Mouse (Mus musculus): ENCODE measurements at regions not wholly inside any gene's neighbourhood (a gene's known extent, or its start where the extent isn't known, plus 50 kb on each side); places are given as distances from the start of the nearest gene placed in this dataset.

DNA sequence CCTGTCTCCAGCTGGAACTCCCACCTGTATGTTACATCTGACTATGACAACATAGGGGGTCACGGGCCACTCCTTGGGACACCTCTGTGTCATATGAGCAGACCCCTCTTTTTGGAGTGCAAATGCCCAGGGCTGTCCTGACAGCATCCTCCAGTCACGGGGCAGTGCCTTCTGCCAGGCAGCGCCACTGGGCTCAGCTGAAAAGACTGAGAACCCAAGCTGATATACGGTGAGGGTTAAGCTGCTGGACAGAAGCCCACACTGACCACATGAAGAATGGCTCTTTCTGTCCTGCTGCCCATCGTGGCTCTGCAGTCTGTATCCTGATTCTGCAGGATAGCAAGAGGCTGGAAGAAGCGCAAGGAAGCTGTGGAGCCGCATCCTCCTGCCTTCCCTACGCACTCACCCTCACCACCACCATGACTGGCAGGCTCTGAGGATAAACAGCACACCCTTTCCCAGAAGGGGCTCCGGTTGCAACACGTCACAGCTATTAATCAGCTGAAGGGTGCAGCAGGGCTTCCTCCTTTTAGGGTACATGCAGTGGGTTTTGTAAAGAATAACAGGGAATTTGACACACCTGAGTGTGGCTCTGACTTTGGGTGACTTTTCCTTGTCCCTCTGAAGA, 93.9 kb upstream of the Arntl start:
- DNase-seq (ENCODE audit: low spot score): no peak

DNA sequence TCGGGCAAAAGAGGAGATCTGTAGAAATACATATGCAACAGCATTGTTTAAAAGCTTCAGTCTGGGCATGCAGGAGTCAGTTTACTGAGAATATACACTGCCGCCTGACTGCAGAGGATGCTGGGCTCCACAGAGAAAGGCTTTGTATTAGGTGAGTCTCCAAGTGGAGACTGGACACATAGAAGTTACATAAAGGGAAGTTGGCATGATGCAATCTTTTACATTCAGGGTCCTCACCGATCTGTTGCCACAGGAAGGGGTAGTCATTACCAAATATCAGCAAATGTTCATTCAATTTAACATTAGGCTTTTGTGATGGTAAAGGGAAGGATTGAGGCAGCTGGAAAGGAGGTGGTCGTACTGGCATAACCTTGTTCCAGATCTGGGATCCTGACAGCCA, 89.7 kb upstream of the Arntl start:
- DNase-seq (ENCODE audit: low spot score): no peak

- DNase-seq (ENCODE audit: low spot score): no peak
Measured at GRCm38 (mm10) chr7:113121911-113122319, 85.3 kb upstream of the Arntl start.

DNA sequence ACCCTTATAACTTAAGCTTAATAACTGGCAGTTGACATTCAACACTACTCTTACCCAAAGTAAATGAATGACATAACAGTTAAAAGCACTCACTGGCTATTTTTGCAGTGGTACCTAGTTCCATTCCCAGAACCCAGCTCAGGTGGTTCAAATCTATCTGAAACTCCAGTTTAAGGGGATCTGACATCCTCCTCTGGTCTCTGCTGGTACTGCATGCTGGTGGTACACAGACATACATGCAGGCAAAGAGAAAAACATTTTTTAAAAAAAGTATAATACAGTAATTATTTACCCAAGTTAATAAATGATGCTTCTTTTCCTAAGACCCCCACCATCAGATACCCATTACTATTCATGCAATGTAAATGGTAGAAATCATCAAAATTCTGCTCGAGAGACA, 81.3 kb upstream of the Arntl start:
- DNase-seq (ENCODE audit: low spot score): no peak

DNA sequence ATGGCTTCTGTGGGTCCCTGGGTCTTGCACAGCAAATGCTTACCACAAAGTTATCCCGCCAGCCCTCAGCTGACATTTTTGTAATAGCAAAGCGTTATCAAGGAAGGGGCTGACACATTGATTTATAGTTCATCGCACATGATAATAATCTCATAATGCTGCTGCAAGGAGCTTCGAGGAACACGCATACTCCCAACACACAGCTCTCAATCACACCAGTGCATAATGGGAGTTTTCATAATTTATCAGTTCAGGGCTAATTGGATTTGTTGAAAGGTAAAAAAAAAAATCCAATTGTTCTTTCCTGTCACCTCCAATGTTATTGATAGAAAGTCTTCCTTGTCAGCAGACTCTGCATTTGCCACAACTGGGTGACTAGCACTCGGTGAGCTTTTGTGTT, 76.7 kb upstream of the Arntl start:
- DNase-seq (ENCODE audit: low spot score): no peak

- DNase-seq (ENCODE audit: low spot score): peak; percentile 88
Measured at GRCm38 (mm10) chr7:113131945-113132538, 75.2 kb upstream of the Arntl start.

- DNase-seq (ENCODE audit: low spot score): no peak
Measured at GRCm38 (mm10) chr7:113133891-113134290, 73.4 kb upstream of the Arntl start.

DNA sequence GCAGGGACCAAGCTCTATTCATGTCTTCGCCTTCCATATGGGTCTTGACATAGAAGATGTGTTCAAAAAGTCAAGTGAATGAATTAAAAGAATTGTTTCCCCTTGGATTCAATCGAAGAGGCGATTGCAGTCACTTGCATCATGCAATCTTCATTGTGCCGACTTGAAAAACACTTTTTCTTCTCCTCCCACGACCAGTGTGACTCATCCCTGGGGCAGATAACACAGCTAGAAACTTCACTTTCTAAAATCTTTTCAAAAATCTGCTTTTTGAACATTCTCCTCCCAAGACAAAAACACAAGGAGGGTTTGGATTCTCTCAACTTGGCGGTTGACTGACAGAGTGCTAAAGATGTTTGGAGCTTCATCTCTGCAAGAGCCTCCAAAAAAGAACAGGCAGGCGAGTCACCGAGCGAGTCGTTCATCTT, 67.2 kb upstream of the Arntl start:
- DNase-seq (ENCODE audit: low spot score): no peak

DNA sequence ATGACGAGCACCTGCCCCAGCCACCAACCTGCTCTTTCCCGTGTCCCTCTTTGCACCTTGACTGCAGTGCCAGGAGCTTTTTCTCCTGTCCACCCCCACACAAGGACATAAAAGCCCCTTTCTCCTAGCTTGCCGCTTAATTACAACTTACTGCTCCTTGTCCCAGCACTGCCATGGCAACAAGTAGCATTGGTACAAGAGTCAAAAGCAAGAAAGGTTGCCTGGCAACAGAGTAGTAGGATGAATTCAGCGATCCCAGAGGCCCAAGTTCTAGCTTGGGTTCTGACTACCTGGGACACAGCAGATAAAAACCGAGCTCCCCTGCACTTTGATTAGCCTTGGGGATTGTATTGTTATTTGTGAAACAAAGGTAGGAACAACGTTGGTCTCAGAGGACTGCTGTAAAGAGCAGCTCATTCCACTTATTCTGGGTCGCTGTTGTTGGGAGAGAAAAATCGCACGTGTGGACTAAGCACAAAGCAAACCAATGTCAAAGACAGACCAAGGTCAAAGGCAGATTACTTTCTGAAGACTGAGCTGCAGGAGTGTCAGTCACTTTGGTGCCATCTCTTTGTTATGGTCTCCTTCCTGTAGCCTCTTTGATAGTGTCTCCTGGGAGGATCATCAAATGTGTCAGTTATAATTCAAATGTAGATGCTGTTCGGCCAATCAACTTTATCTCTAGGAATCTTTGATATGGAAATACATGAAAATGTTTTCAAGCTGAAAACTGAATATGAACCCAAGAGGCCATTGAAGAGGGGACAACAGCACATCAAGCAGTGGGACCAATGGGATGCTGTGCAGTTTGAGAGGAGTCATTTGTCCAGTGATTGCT, 65.2 kb upstream of the Arntl start:
- DNase-seq (ENCODE audit: low spot score): no peak

DNA sequence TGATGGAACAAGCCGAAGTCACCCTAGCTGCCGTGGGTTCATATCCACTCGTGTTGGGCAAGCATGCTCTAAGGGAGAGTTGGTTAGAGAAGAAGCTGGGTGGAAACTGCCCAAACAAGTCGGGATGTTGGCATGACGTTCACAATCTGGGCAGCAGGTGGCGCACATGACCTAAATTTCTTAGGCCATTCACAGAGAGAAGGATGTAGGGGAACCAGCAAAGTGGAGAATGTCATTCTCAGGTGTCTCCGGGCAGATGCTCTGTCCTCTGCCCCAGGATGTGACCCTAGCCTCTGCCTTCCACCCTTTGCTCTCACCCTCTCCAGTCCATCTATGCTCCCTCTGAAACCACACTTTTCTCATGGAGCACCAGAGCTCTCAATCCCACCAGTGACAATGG, 63.7 kb upstream of the Arntl start:
- peak; percentile 92 for DNase-seq (ENCODE audit: low spot score)

- DNase-seq (ENCODE audit: low spot score): no peak
Measured at GRCm38 (mm10) chr7:113145046-113145445, 62.2 kb upstream of the Arntl start.

- no peak for DNase-seq (ENCODE audit: low spot score)
Measured at GRCm38 (mm10) chr7:113146108-113146507, 61.2 kb upstream of the Arntl start.

DNA sequence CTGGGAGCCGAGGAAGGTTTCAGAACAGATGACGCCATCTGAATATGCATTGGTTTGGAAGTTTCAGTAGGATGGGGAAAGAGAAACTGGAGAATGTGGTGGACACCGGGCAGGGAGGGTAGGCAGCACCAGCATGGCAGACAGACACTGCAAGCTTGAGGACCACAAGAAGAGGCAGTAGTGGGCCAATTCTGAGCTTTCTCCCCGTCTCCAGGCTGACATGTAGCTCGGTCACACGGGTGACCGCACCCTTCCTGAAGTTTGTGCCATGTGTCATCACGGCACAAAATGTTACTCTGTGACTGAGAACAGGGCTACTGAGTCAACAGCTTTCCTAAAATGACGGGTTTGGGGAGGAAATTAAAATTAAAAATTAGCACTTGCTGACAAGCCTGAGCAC, 60.7 kb upstream of the Arntl start:
- no peak for DNase-seq (ENCODE audit: low spot score)

DNA sequence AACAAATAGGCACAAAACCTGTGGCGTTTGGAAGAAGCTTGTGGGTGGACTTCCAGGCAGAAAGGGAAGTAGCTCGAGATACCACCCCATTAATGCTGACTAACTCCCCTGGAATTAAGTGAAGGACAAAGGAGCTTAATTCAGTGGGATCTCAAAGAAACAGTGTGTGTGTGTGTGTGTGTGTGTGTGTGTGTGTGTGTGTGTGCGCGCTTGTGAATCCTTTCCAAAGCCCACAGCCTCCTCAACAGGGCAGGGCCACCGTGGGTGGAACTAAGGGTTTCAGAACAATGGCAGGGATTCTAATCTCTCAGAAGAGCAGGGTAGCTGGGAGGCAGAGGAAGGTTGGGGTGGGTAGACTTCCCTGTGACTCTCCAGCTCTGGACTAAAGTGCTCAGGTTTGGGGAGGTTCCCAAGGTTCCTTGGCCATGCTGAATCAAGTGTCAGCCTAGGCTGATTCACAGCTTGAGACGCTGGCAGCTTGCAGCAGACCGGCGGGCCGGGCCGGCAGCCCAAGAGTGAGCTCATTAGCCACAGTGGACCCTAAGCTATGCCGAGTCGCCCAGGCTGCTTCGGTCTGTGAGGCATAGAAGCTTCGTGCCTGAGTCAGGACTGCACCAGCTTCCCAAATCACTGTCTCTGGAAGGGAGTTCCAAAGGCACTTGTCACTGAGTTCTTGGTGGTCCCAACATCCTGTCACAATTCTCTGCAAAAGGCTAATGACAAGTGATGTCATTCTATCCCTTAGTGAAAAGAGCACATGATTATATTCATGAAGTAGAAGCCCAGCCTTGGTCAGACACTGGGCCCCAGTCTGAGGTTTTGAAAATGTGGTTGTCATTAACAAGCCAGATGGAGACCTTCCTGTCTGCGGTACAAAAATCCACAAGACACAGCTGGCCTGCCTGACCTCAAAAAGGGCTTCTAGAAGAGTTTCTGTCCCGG, 59.6 kb upstream of the Arntl start:
- DNase-seq (ENCODE audit: low spot score): no peak

DNA sequence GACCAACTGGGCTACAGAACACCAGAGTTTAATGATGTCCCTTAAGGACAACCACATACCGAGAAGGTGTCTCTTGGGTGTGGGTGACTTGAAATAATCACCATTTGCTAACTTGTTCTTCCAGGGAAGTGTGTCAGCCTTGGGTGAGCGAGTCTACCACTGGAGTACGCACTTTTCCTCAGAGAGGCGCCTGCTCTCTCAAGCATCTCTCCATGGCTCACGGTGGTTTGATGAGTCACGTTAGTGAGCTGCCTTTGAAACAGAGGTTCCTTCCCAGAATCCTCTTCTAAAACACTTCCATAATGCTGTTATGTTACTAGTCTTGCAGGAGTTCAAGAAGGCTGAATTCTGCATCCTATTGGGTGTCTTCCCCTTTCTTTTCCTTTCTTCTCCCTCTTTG, 58.6 kb upstream of the Arntl start:
- no peak for DNase-seq (ENCODE audit: low spot score)

GRCm38 (mm10) chr7:113149966-113150470, 57.2 kb upstream of the Arntl start:
- no peak for DNase-seq (ENCODE audit: low spot score)

DNA sequence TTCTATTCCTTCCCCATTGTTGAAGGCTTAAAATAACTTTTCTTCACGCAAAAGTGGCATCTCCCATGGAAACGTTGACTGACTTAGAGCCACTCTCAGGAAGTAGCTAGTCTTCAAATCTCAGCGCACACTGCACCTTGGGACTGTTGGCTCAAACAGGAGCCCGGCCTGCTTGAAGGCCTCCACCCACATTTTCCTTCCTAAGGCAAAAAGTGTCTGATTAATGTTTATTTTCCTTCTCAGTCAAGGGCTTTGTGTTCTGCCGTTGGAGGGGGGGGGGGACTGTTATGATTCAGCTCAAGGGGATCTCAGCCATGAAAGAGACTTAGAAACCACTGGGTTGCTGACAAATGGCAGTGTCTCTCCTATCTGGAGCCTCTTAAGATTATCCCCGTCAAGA, 56.5 kb upstream of the Arntl start:
- DNase-seq (ENCODE audit: low spot score): no peak

DNA sequence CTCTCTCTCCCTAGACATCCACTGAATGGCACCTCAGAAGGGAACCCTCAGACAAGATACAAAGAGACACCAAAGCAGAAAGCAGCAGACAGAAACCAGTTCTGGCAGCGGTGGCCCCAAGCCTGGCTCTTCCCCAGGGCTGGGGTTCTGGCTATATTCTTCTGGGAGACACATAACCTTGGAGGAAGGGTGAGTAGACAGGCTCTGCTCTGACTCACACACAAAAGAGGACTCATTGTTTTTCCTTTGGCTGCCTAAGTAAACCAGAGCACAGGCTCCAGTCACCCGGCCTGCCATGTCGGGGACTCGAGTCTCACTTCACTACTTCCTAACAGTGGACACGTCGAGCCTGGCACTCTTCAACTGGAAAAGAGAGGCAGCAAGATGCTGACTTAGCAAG, 55.8 kb upstream of the Arntl start:
- DNase-seq (ENCODE audit: low spot score): peak; percentile 58

DNA sequence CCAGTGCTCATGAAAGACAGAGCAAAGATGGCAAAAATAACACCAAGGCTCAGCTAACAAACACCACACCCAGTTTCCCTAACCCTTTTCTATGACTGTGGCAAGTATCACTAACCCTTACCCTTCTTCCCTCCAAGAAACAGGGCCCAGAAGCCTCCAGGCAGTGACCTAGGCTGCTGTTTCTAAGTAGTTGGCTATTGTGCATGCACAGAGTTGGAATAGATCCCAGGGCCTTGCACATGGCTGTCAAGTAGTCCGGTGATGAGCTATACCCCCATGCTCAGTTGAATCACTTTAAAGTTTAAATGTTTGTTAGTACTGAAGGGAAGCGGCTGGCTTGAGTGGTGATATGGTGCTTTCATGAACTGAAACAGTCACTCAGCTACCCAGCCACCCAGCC, 53.9 kb upstream of the Arntl start:
- DNase-seq (ENCODE audit: low spot score): no peak

DNA sequence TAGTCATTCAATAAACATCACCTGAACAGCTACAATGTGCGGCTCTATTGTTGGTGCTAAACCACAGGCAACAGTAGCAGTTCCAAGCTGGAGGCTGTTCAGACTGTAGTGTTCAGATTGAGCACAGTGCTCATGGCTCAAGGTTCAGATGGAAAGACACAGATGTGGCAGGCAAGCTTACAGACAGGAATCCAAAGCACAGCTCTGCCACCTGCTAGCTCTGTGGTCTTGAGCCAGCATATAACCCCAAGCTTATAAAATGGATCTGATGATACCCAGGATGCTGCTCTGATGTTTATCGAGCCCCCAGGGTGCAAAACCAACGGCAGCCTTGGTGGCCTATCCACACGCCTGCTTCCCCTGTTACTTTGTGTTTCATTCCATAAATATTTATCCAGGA, 53.2 kb upstream of the Arntl start:
- DNase-seq (ENCODE audit: low spot score): no peak

- DNase-seq (ENCODE audit: low spot score): no peak
Measured at GRCm38 (mm10) chr7:113156366-113156765, 50.9 kb upstream of the Arntl start.

Data from testis, postnatal 10 days (tissue).